Mouse (Mus musculus): ENCODE results near the gene Saal1.

DNA sequence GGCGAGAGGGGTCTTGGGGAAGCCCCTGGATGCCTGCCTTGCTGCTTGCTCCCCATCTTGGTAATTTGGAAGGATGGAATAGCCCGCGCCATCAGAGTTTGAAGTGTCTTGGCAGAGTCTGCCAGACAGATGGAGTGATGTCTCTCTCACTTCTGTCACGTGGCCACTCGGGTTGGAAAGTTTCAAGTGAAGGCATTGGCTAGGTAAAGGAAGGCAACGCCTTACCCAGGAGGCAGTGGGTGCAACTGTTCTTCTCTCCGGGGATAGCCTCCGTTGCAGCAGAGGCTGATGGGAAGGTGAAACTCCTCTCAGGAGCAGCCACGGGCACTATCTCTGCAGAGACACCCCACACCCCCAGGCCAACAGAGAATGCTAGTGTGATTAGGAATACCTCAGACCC lies 10.0 kb upstream of the Saal1 start:
- TF ChIP-seq POLR2A (IDR thresholded peaks at IDR 0.05; ENCODE audit: extremely low read depth, insufficient read depth, low read length), result no peak
- no peak for TF ChIP-seq CTCF (IDR thresholded peaks at IDR 0.05; ENCODE audit: extremely low read depth, insufficient read depth, low read length)

Measured in cortical plate, adult 2 months (tissue).